Mouse (Mus musculus) Patski (cell line): ENCODE data around the gene Nupr1. TPM values are rescaled to one million over a fixed set of nuclear protein-coding genes. Genes with fewer than 3 reads are reported as not detected.

Experiments used
- ATAC-seq: fragments of 100-300 bp; one replicate; pipeline ENCODE4 v1.8.0; 2021
- CTCF ChIA-PET: fragments of 350-600 bp; sonication (Branson Sonifier 250); formaldehyde crosslinking; loops from one replicate; lab custom pipeline; 2022; ENCODE audit warnings: inconsistent platforms; lab: Charles Lee
- POLR2A ChIA-PET: fragments of 350-600 bp; sonication (Branson Sonifier 250); formaldehyde crosslinking; loops from one replicate; lab custom pipeline; 2022; ENCODE audit warnings: antibody characterized with exemption, inconsistent platforms; lab: Charles Lee
- DNase-seq: peaks from one replicate; pipeline ENCODE4 v3.0.0-alpha.2; 2011; ENCODE audit warnings: low read depth, low spot score
- H3K27me3 ChIP-seq: fragments of 371-371 bp; one replicate; pipeline ENCODE4 v1.5.1; 2021
- CTCF ChIP-seq: fragments of 100-300 bp; IDR thresholded peaks from one replicate; pipeline ENCODE4 v1.5.1; 2021
- in situ Hi-C: fragments of 300-500 bp; cut with MboI; formaldehyde crosslinking; loops from 3 replicates; pipeline ENCODE4 v1.11.1; 2018; ENCODE audit warnings: low pct_unique_long_range_greater_than_20kb, mixed read lengths
- polyA plus RNA-seq: library from polyadenylated mRNA; unstranded; gene quantifications from one replicate; pipeline ENCODE4 v1.2.3, GENCODE M21; 2021

Nupr1 gene
- polyA plus RNA-seq, 1 experiment from 2014 or later, result 138 TPM

- ChIA-PET POLR2A (interaction anchor here (1.6 kb wide), 1 partner anchor 10 kb away, joined by 5 read pairs; no protein-coding TSS in a partner anchor), CTCF (interaction anchor here (1.0 to 1.3 kb wide), 5 partner anchors 10 to 45 kb away, joined by 3 to 4 read pairs (median 3); partner anchors contain the start of gene Apobr)
- in situ Hi-C loops, result no loop called here
- ATAC-seq (no peak), DNase-seq (no peak)
- no peak for TF ChIP-seq CTCF
- H3K27me3 ChIP-seq, result no peaks in the 10 kb centered on the region
These were observed 23.6 kb downstream of the Nupr1 start for GRCm38 (mm10) chr7:126607064-126607463.

GRCm38 (mm10) chr7:126606611-126607010, 24.1 kb downstream of the Nupr1 start:
- TF ChIP-seq CTCF, result no peak
- ChIA-PET POLR2A (interaction anchor here (1.6 kb wide), 1 partner anchor 10 kb away, joined by 5 read pairs; no protein-coding TSS in a partner anchor), CTCF (interaction anchor here (1.0 to 1.3 kb wide), 4 partner anchors 10 to 26 kb away, joined by 3 to 4 read pairs (median 3); partner anchors contain the start of gene Apobr)
- H3K27me3 ChIP-seq, result no peaks in the 10 kb centered on the region
- in situ Hi-C loops, result no loop called here
- no peak for ATAC-seq
- DNase-seq, result no peak

- CTCF ChIA-PET, result interaction anchor here (0.8 kb wide), 1 partner anchor 14 kb away, joined by 3 read pairs; no protein-coding TSS in a partner anchor
- POLR2A ChIA-PET, result interaction anchor here (1.8 kb wide), 1 partner anchor 31 kb away, joined by 3 read pairs; no protein-coding TSS in a partner anchor
- no peak for ATAC-seq
- no peaks in the 10 kb centered on the region for H3K27me3 ChIP-seq
- DNase-seq, result no peak
- in situ Hi-C loops, result no loop called here
- no peak for TF ChIP-seq CTCF
These were observed 28.0 kb downstream of the Nupr1 start for GRCm38 (mm10) chr7:126602650-126603049.

DNA sequence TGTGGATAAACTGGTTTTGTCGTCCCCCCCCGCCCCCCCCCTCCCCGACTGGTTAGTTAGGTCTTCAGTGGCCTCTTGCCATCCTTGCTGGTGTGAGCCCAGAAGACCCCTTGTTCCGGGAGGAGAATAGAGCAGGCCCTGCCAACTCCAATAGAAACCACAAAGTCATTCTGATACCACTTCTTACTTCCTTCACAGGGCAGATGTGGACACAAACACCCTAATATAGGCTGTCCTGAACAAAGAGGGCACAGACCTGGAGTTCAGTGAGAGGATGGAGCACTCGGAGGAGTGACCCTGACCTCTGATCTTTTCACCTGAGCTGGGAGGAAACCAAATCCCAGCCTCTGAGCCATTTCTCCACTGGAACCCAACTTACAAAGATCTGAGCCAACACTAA, 28.8 kb downstream of the Nupr1 start:
- ATAC-seq (no peak), DNase-seq (no peak)
- CTCF ChIA-PET, result interaction anchor here (1.3 kb wide), 1 partner anchor 23 kb away, joined by 3 read pairs; no protein-coding TSS in a partner anchor
- in situ Hi-C loops, result no loop called here
- POLR2A ChIA-PET, result interaction anchor here (1.8 kb wide), 1 partner anchor 31 kb away, joined by 3 read pairs; no protein-coding TSS in a partner anchor
- no peaks in the 10 kb centered on the region for H3K27me3 ChIP-seq
- no peak for TF ChIP-seq CTCF

DNA sequence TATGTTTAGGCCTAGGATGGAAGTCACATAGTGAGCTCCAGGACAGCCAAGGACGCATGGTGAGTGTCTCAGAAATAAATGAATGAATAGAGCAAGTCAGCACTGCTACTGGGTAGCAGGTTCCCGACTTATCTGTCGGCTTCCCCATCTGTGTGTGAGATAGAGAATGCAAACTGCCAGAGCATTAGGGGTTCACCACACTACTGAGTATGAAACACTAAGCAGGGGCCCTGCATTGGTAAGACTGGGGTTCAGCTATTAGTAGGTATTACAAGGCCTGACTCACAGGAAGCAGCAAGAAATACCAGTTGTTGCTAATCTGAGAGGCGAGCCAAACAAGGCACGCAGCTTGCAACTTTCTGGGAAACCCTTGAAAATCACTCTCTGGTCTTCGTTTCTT, 31.7 kb downstream of the Nupr1 start:
- ATAC-seq (no peak), DNase-seq (no peak)
- ChIA-PET CTCF (interaction anchor here (1.1 to 1.3 kb wide), 3 partner anchors 9 to 22 kb away, joined by 3 to 5 read pairs (median 3); no protein-coding TSS in a partner anchor), POLR2A (no interaction called here)
- H3K27me3 ChIP-seq, result no peaks in the 10 kb centered on the region
- TF ChIP-seq CTCF, result no peak
- in situ Hi-C loops, result no loop called here

GRCm38 (mm10) chr7:126596414-126596813, 34.2 kb downstream of the Nupr1 start:
- H3K27me3 ChIP-seq, result no peaks in the 10 kb centered on the region
- CTCF ChIA-PET, result interaction anchor here (0.8 kb wide), 1 partner anchor 17 kb away, joined by 3 read pairs; no protein-coding TSS in a partner anchor
- POLR2A ChIA-PET, result interaction anchor here (0.5 kb wide), 1 partner anchor 197 kb away, joined by 3 read pairs; no protein-coding TSS in a partner anchor
- DNase-seq, result no peak
- TF ChIP-seq CTCF, result no peak
- ATAC-seq, result no peak
- in situ Hi-C loops, result no loop called here

GRCm38 (mm10) chr7:126595890-126596289, 34.8 kb downstream of the Nupr1 start:
- H3K27me3 ChIP-seq, result no peaks in the 10 kb centered on the region
- no peak for ATAC-seq
- ChIA-PET CTCF (interaction anchor here (1.0 to 1.1 kb wide), 2 partner anchors 14 to 18 kb away, joined by 3 to 4 read pairs; no protein-coding TSS in a partner anchor), POLR2A (interaction anchor here (0.5 kb wide), 1 partner anchor 197 kb away, joined by 3 read pairs; no protein-coding TSS in a partner anchor)
- in situ Hi-C loops, result no loop called here
- no peak for DNase-seq
- TF ChIP-seq CTCF, result no peak

GRCm38 (mm10) chr7:126594862-126595561, 35.6 kb downstream of the Nupr1 start, which contains the start of gene Il27:
Gene Il27 (minus strand): TSS chr7:126594941.
- in situ Hi-C loops, result no loop called here
- TF ChIP-seq CTCF, result no peak
- CTCF ChIA-PET, result interaction anchor here (1.0 to 1.1 kb wide), 3 partner anchors 8 to 19 kb away, joined by 3 to 4 read pairs (median 3); no protein-coding TSS in a partner anchor
- POLR2A ChIA-PET, result interaction anchor here (1.5 kb wide), 1 partner anchor 29 kb away, joined by 3 read pairs; no protein-coding TSS in a partner anchor
- no peak for ATAC-seq
- H3K27me3 ChIP-seq, result no peaks in the 10 kb centered on the region
- no peak for DNase-seq

GRCm38 (mm10) chr7:126587779-126588178, 42.9 kb downstream of the Nupr1 start:
- POLR2A ChIA-PET, result no interaction called here
- in situ Hi-C loops, result no loop called here
- no peaks in the 10 kb centered on the region for H3K27me3 ChIP-seq
- no peak for ATAC-seq
- no peak for DNase-seq
- CTCF ChIA-PET, result interaction anchor here (1.1 to 1.9 kb wide), 3 partner anchors 18 to 49 kb away, joined by 3 to 5 read pairs (median 4); no protein-coding TSS in a partner anchor
- TF ChIP-seq CTCF, result no peak

GRCm38 (mm10) chr7:126586839-126587238, 43.8 kb downstream of the Nupr1 start:
- TF ChIP-seq CTCF, result no peak
- in situ Hi-C loops, result no loop called here
- CTCF ChIA-PET, result interaction anchor here (0.8 to 1.9 kb wide), 4 partner anchors 8 to 51 kb away, joined by 3 to 5 read pairs (median 4); partner anchors contain the start of gene Il27
- no peaks in the 10 kb centered on the region for H3K27me3 ChIP-seq
- DNase-seq, result no peak
- no peak for ATAC-seq
- POLR2A ChIA-PET, result no interaction called here
